Mouse (Mus musculus) MEL (cell line): ENCODE measurements around the gene Tnks1bp1. TPM values are rescaled to one million over a fixed set of nuclear protein-coding genes. Genes with fewer than 3 reads are reported as not detected.

Experiments
- DNase-seq: peaks from one replicate; pipeline ENCODE4 v3.0.0; 2011; ENCODE audit warnings: low read depth, low spot score
- H3K27ac ChIP-seq: 2 replicates; pipeline ENCODE4 v1.5.1; 2012; ENCODE audit warnings: low read depth, mild to moderate bottlenecking, control low read depth, low read length, moderate library complexity; ENCODE audit not compliant: control insufficient read depth
- H3K27me3 ChIP-seq, 2 experiments: fragments of 150-350 bp in 1 of 2; sonication (generic) in 1 of 2; 2 replicates each; pipeline ENCODE4 v1.6.1; 2012; ENCODE audit warnings: low read length in 2 of 2, mild to moderate bottlenecking in 2 of 2, improper control_type of control experiment in 1 of 2, moderate library complexity in 1 of 2; ENCODE audit not compliant: insufficient read depth in 2 of 2, control insufficient read depth in 1 of 2
- H3K36me3 ChIP-seq, 2 experiments: 2 replicates each; pipeline ENCODE4 v1.6.1; 2012 to 2014; ENCODE audit warnings: low read length in 2 of 2, improper control_type of control experiment in 1 of 2, inconsistent platforms in 1 of 2, mild to moderate bottlenecking in 1 of 2; ENCODE audit not compliant: insufficient read depth in 2 of 2, control insufficient read depth in 1 of 2
- H3K4me1 ChIP-seq, 2 experiments: fragments of 150-350 bp in 1 of 2; sonication (generic) in 1 of 2; 2 replicates each; pipeline ENCODE4 v1.6.1; 2012; ENCODE audit warnings: low read length in 2 of 2, improper control_type of control experiment in 1 of 2, mild to moderate bottlenecking in 1 of 2; ENCODE audit not compliant: insufficient read depth in 2 of 2, control insufficient read depth in 1 of 2
- H3K4me3 ChIP-seq, 2 experiments: fragments of 150-350 bp in 1 of 2; sonication (generic) in 1 of 2; 2 replicates each; pipeline ENCODE4 v1.5.1; 2012; ENCODE audit warnings: low read depth in 2 of 2, low read length in 2 of 2, mild to moderate bottlenecking in 2 of 2, moderate library complexity in 2 of 2, control low read depth in 1 of 2, improper control_type of control experiment in 1 of 2; ENCODE audit not compliant: control insufficient read depth in 1 of 2, insufficient read depth in 1 of 2
- H3K79me2 ChIP-seq: 2 replicates; pipeline ENCODE4 v1.6.1; 2012; ENCODE audit warnings: mild to moderate bottlenecking, low read length, moderate library complexity; ENCODE audit not compliant: control insufficient read depth, poor library complexity, insufficient read depth
- H3K9ac ChIP-seq: 2 replicates; pipeline ENCODE4 v1.6.1; 2012; ENCODE audit warnings: low read depth, mild to moderate bottlenecking, control low read depth, low read length, moderate library complexity; ENCODE audit not compliant: control insufficient read depth, poor library complexity, severe bottlenecking
- H3K9me3 ChIP-seq: fragments of 150-350 bp; sonication (generic); replicated peaks from 2 replicates; pipeline ENCODE4 v1.6.1; 2012; ENCODE audit warnings: mild to moderate bottlenecking, low read length, improper control_type of control experiment, moderate library complexity; ENCODE audit not compliant: insufficient read depth
- BHLHE40 ChIP-seq: IDR thresholded peaks from 2 replicates; pipeline ENCODE4 v1.6.1; 2012; ENCODE audit warnings: low read depth, mild to moderate bottlenecking, inconsistent platforms, low read length, improper control_type of control experiment, borderline replicate concordance
- CHD1 ChIP-seq: IDR thresholded peaks from 2 replicates; pipeline ENCODE4 v1.6.1; 2012; ENCODE audit warnings: low read depth, mild to moderate bottlenecking, inconsistent platforms, low read length, improper control_type of control experiment
- CTCF ChIP-seq, 3 experiments: IDR thresholded peaks in 2 of 3; conservative IDR thresholded peaks in 1 of 3; 2 replicates each; pipeline ENCODE4 v1.5.1; 2011 to 2012; ENCODE audit warnings: low read length in 3 of 3, low read depth in 2 of 3, mild to moderate bottlenecking in 2 of 3, improper control_type of control experiment in 1 of 3, inconsistent platforms in 1 of 3, mixed read lengths in 1 of 3, moderate library complexity in 1 of 3; ENCODE audit not compliant: control insufficient read depth in 1 of 3, insufficient read depth in 1 of 3, poor library complexity in 1 of 3, severe bottlenecking in 1 of 3
- E2F4 ChIP-seq: IDR thresholded peaks from 2 replicates; pipeline ENCODE4 v1.6.1; 2011; ENCODE audit warnings: low read depth, low read length, improper control_type of control experiment, borderline replicate concordance
- ELF1 ChIP-seq: IDR thresholded peaks from 2 replicates; pipeline ENCODE4 v1.6.1; 2014; ENCODE audit warnings: low read depth, mild to moderate bottlenecking, inconsistent platforms, low read length, improper control_type of control experiment, moderate library complexity
- HCFC1 ChIP-seq: IDR thresholded peaks from 2 replicates; pipeline ENCODE4 v1.6.1; 2012; ENCODE audit warnings: low read depth, mild to moderate bottlenecking, inconsistent platforms, low read length, improper control_type of control experiment, moderate library complexity
- KAT2A ChIP-seq: conservative IDR thresholded peaks from 2 replicates; pipeline ENCODE4 v1.6.1; 2012; ENCODE audit warnings: low read depth, low read length, improper control_type of control experiment, inconsistent platforms
- MAFK ChIP-seq: IDR thresholded peaks from 2 replicates; pipeline ENCODE4 v1.6.1; 2011; ENCODE audit warnings: low read depth, mild to moderate bottlenecking, low read length, improper control_type of control experiment, borderline replicate concordance
- MAX ChIP-seq: IDR thresholded peaks from 2 replicates; pipeline ENCODE4 v1.6.1; 2011; ENCODE audit warnings: low read length, improper control_type of control experiment
- MXI1 ChIP-seq: IDR thresholded peaks from 2 replicates; pipeline ENCODE4 v1.6.1; 2011; ENCODE audit warnings: mild to moderate bottlenecking, low read depth, low read length, improper control_type of control experiment
- MYC ChIP-seq: IDR thresholded peaks from 2 replicates; pipeline ENCODE4 v1.6.1; 2011; ENCODE audit warnings: low read depth, mild to moderate bottlenecking, low read length, improper control_type of control experiment, moderate library complexity
- NELFE ChIP-seq: IDR thresholded peaks from 2 replicates; pipeline ENCODE4 v1.6.1; 2011; ENCODE audit warnings: low read depth, low read length, improper control_type of control experiment
- NRF1 ChIP-seq: IDR thresholded peaks from 2 replicates; pipeline ENCODE4 v1.6.1; 2014; ENCODE audit warnings: low read depth, mild to moderate bottlenecking, inconsistent platforms, low read length, improper control_type of control experiment, moderate library complexity; ENCODE audit not compliant: poor library complexity, insufficient read depth, severe bottlenecking
- POLR2A ChIP-seq, 2 experiments: IDR thresholded peaks; 2 replicates each; pipeline ENCODE4 v1.6.1; 2011 to 2012; ENCODE audit warnings: low read length in 2 of 2, mild to moderate bottlenecking in 2 of 2, control low read depth in 1 of 2, improper control_type of control experiment in 1 of 2, low read depth in 1 of 2, moderate library complexity in 1 of 2; ENCODE audit not compliant: control insufficient read depth in 1 of 2, insufficient read depth in 1 of 2, poor library complexity in 1 of 2
- RAD21 ChIP-seq: IDR thresholded peaks from 2 replicates; pipeline ENCODE4 v1.6.1; 2011; ENCODE audit warnings: mild to moderate bottlenecking, low read depth, low read length, improper control_type of control experiment
- RCOR1 ChIP-seq: IDR thresholded peaks from 2 replicates; pipeline ENCODE4 v1.6.1; 2012; ENCODE audit warnings: low read depth, mild to moderate bottlenecking, inconsistent platforms, low read length, improper control_type of control experiment
- SIN3A ChIP-seq: IDR thresholded peaks from 2 replicates; pipeline ENCODE4 v1.6.1; 2012; ENCODE audit warnings: low read length, improper control_type of control experiment, inconsistent platforms
- SMC3 ChIP-seq: IDR thresholded peaks from 2 replicates; pipeline ENCODE4 v1.6.1; 2011; ENCODE audit warnings: low read depth, low read length, improper control_type of control experiment
- TBP ChIP-seq: IDR thresholded peaks from 2 replicates; pipeline ENCODE4 v1.8.0; 2011; ENCODE audit warnings: low read depth, low read length, improper control_type of control experiment
- UBTF ChIP-seq: IDR thresholded peaks from 2 replicates; pipeline ENCODE4 v1.6.1; 2012; ENCODE audit warnings: low read depth, mild to moderate bottlenecking, inconsistent platforms, low read length, improper control_type of control experiment, moderate library complexity, borderline replicate concordance; ENCODE audit not compliant: insufficient read depth
- USF1 ChIP-seq: IDR thresholded peaks from 2 replicates; pipeline ENCODE4 v1.6.1; 2014; ENCODE audit warnings: low read depth, mild to moderate bottlenecking, inconsistent platforms, low read length, improper control_type of control experiment, moderate library complexity
- USF2 ChIP-seq, 2 experiments: IDR thresholded peaks; 2 replicates each; pipeline ENCODE4 v1.6.1; 2011 to 2012; ENCODE audit warnings: improper control_type of control experiment in 2 of 2, low read length in 2 of 2, borderline replicate concordance in 1 of 2, inconsistent platforms in 1 of 2, low read depth in 1 of 2, mild to moderate bottlenecking in 1 of 2; ENCODE audit not compliant: insufficient read depth in 1 of 2
- ZC3H11A ChIP-seq: IDR thresholded peaks from 2 replicates; pipeline ENCODE4 v1.6.1; 2012; ENCODE audit warnings: low read depth, mild to moderate bottlenecking, inconsistent platforms, low read length, improper control_type of control experiment
- ZMIZ1 ChIP-seq: IDR thresholded peaks from 2 replicates; pipeline ENCODE4 v1.6.1; 2012; ENCODE audit warnings: low read depth, mild to moderate bottlenecking, inconsistent platforms, low read length, improper control_type of control experiment, moderate library complexity
- ZNF384 ChIP-seq: IDR thresholded peaks from 2 replicates; pipeline ENCODE4 v1.6.1; 2012; ENCODE audit warnings: low read depth, mild to moderate bottlenecking, inconsistent platforms, low read length, improper control_type of control experiment
- polyA plus RNA-seq, 2 experiments: library from polyadenylated mRNA; stranded (reverse) in 1 of 2; unstranded in 1 of 2; fragments of >175 nt in 1 of 2; fragments of >200 nt in 1 of 2; gene quantifications; 2 replicates each; pipeline versions ENCODE4 v1.2.1 to v1.2.4; 2012; ENCODE audit warnings: low replicate concordance in 2 of 2, low read depth in 1 of 2; ENCODE audit not compliant: insufficient read length in 2 of 2, insufficient read depth in 1 of 2, missing spikeins in 1 of 2
- total RNA-seq: library from RNA; depleted of rRNA; stranded (reverse); fragments of 300-350 nt; gene quantifications from 2 replicates; pipeline ENCODE4 v1.2.3, GENCODE M21; 2012

The Tnks1bp1 gene
- total and polyA plus RNA-seq, 3 experiments = 5.5 to 9.9 TPM; not detected in 1

GRCm38 (mm10) chr2:85068626-85069025 is 20.8 kb downstream of the Tnks1bp1 start:
- no peak for TF ChIP-seq HCFC1
- no peak for TF ChIP-seq NELFE
- TF ChIP-seq MXI1 = no peak
- TF ChIP-seq KAT2A = no peak
- no peak for TF ChIP-seq TBP
- TF ChIP-seq RCOR1 = no peak
- TF ChIP-seq ZMIZ1 = no peak
- TF ChIP-seq CHD1 = no peak
- no peak for TF ChIP-seq RAD21
- TF ChIP-seq E2F4 = no peak
- TF ChIP-seq BHLHE40 = no peak
- TF ChIP-seq USF2 (IDR thresholded peaks at IDR 0.05; ENCODE audit: borderline replicate concordance in 1 of 2, insufficient read depth in 1 of 2, low read depth in 1 of 2, low read length in 2 of 2) = no peak
- TF ChIP-seq NRF1 = no peak
- no peak for TF ChIP-seq ELF1
- no peak for TF ChIP-seq ZNF384
- TF ChIP-seq MYC = no peak
- TF ChIP-seq SIN3A = no peak
- TF ChIP-seq, all 39 proteins: peak for 0
- Histone ChIP-seq H3K36me3 (no peaks in the 10 kb centered on the region), H3K9ac (no peak overlapping the region), H3K9me3 (no peaks in the 10 kb centered on the region), H3K27ac (no peak overlapping the region), H3K79me2 (no peaks in the 10 kb centered on the region), H3K27me3 (no peaks in the 10 kb centered on the region), H3K4me1 (no peaks in the 10 kb centered on the region), H3K4me3 (no peak overlapping the region)
- no peak for DNase-seq

DNA sequence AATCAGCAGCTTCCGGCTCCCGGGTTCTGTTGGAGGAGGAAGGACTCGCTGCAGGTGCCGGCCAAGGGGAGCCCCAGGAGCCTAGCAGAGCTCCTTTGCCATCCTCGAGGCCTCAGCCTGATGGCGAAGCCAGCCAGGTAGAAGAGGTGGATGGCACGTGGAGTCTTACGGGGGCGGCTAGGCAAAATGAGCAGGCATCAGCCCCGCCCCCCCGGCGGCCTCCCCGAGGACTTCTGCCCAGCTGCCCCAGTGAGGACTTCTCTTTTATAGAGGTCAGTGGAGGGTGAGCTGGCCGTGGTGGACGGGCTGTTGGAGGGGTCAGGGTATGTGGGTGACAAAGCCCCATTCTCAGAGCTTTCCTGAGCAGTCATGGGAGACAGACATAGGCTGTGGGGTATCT is 22.3 kb downstream of the Tnks1bp1 start:
- H3K9ac ChIP-seq = no peak overlapping the region
- H3K9me3 ChIP-seq = no peaks in the 10 kb centered on the region
- no peaks in the 10 kb centered on the region for H3K36me3 ChIP-seq
- H3K4me3 ChIP-seq = no peak overlapping the region
- no peak for DNase-seq
- H3K27ac ChIP-seq = no peak overlapping the region
- TF ChIP-seq SMC3 (no peak), BHLHE40 (no peak), CTCF (IDR thresholded peaks at IDR 0.05 in 2 of 3, conservative IDR thresholded peaks at IDR 0.05 in 1 of 3; ENCODE audit: control insufficient read depth in 1 of 3, insufficient read depth in 1 of 3, low read depth in 2 of 3, low read length in 3 of 3, poor library complexity in 1 of 3, severe bottlenecking in 1 of 3) (no peak), UBTF (no peak), KAT2A (no peak), CHD1 (no peak), USF1 (no peak), TBP (no peak), E2F4 (no peak), ELF1 (no peak), MAX (no peak), POLR2A (IDR thresholded peaks at IDR 0.05; ENCODE audit: control insufficient read depth in 1 of 2, insufficient read depth in 1 of 2, low read depth in 1 of 2, low read length in 2 of 2, poor library complexity in 1 of 2) (no peak), MAFK (no peak), ZC3H11A (no peak)
- TF ChIP-seq, all 39 proteins: peak for 0
- H3K79me2 ChIP-seq = no peaks in the 10 kb centered on the region
- H3K4me1 ChIP-seq = no peaks in the 10 kb centered on the region
- no peaks in the 10 kb centered on the region for H3K27me3 ChIP-seq
